Mouse (Mus musculus) skeletal muscle tissue, adult 2 months (tissue): Measurements from ENCODE around the gene Rtel1.
A peak's percentile ranks its signal among the peaks of the same experiment; 100 is the strongest.

ENCODE experiments used
- DNase-seq: peaks from one replicate; pipeline ENCODE4 v3.0.0-alpha.2; 2012; ENCODE audit warnings: low read depth, low spot score

Rtel1 gene

GRCm38 (mm10) chr2:181322136-181322535, 2.6 kb downstream of the Rtel1 start:
- no peak for DNase-seq

- DNase-seq = no peak
Measured at GRCm38 (mm10) chr2:181326098-181326497, 6.6 kb downstream of the Rtel1 start.

- no peak for DNase-seq
Measured at GRCm38 (mm10) chr2:181332542-181332941, 13.0 kb downstream of the Rtel1 start.

- DNase-seq = peak; percentile 28
Measured at GRCm38 (mm10) chr2:181334023-181334422, 14.5 kb downstream of the Rtel1 start.

- no peak for DNase-seq
Measured at GRCm38 (mm10) chr2:181340426-181340825, 20.9 kb downstream of the Rtel1 start.

- DNase-seq = no peak
Measured at GRCm38 (mm10) chr2:181342766-181343165, 23.2 kb downstream of the Rtel1 start.

- DNase-seq = no peak
Measured at GRCm38 (mm10) chr2:181356780-181357179, 37.2 kb downstream of the Rtel1 start.

GRCm38 (mm10) chr2:181363946-181364345, 44.4 kb downstream of the Rtel1 start:
- DNase-seq = no peak

- no peak for DNase-seq
Measured at GRCm38 (mm10) chr2:181364487-181364859, 44.9 kb downstream of the Rtel1 start.

- peak; percentile 86 for DNase-seq
Measured at GRCm38 (mm10) chr2:181364860-181365596, 45.5 kb downstream of the Rtel1 start, which contains the start of the genes Zgpat and Arfrp1. TSS of gene Zgpat (plus strand) at chr2:181364928. TSS of gene Arfrp1 (minus strand) at chr2:181365404.

- DNase-seq = no peak
Measured at GRCm38 (mm10) chr2:181365655-181366075, 46.1 kb downstream of the Rtel1 start.

GRCm38 (mm10) chr2:181370001-181370400, 50.5 kb downstream of the Rtel1 start:
- no peak for DNase-seq

- no peak for DNase-seq
Measured at GRCm38 (mm10) chr2:181375787-181376186, 56.2 kb downstream of the Rtel1 start.

GRCm38 (mm10) chr2:181377230-181377629, 57.7 kb downstream of the Rtel1 start:
- DNase-seq = no peak

GRCm38 (mm10) chr2:181378701-181379100, 59.2 kb downstream of the Rtel1 start:
- no peak for DNase-seq

GRCm38 (mm10) chr2:181379778-181380177, 60.2 kb downstream of the Rtel1 start, which contains the start of gene Lime1:
TSS of gene Lime1 (plus strand) at chr2:181380078.
- DNase-seq = no peak

- no peak for DNase-seq
Measured at GRCm38 (mm10) chr2:181380251-181380650, 60.7 kb downstream of the Rtel1 start.

- no peak for DNase-seq
Measured at GRCm38 (mm10) chr2:181381107-181381506, 61.6 kb downstream of the Rtel1 start.

GRCm38 (mm10) chr2:181381631-181382306, 62.2 kb downstream of the Rtel1 start:
- DNase-seq = no peak

- no peak for DNase-seq
Measured at GRCm38 (mm10) chr2:181384463-181384862, 64.9 kb downstream of the Rtel1 start.

GRCm38 (mm10) chr2:181384919-181385391, 65.4 kb downstream of the Rtel1 start:
- peak; percentile 84 for DNase-seq

- DNase-seq = peak; percentile 61
Measured at GRCm38 (mm10) chr2:181385885-181386284, 66.3 kb downstream of the Rtel1 start.
